Mouse (Mus musculus): ENCODE data around the gene Gm5737.

- TF ChIP-seq EP300 (IDR thresholded peaks at IDR 0.05; ENCODE audit: insufficient read depth, low read depth, low read length) = no peak
- no peak for TF ChIP-seq CTCF (IDR thresholded peaks at IDR 0.05)
- no peak for TF ChIP-seq POLR2A (IDR thresholded peaks at IDR 0.05; ENCODE audit: insufficient read depth, low read depth, low read length)
Observed at GRCm38 (mm10) chr7:120873083-120873482, 60.9 kb downstream of the Gm5737 start.
